Mouse (Mus musculus) spleen, adult 2 months (tissue): ENCODE results near the gene Adgrd1.

Experiments
- CTCF ChIP-seq: fragments of 200-500 bp; IDR thresholded peaks from 2 replicates; pipeline ENCODE4 v1.5.1; 2011; ENCODE audit warnings: mild to moderate bottlenecking, inconsistent platforms; ENCODE audit not compliant: insufficient read depth, insufficient read length, insufficient replicate concordance; ENCODE audit errors: extremely low read depth
- POLR2A ChIP-seq: fragments of 200-500 bp; IDR thresholded peaks from 2 replicates; pipeline ENCODE4 v1.6.1; 2011; ENCODE audit warnings: low read depth, low read length, inconsistent platforms

DNA sequence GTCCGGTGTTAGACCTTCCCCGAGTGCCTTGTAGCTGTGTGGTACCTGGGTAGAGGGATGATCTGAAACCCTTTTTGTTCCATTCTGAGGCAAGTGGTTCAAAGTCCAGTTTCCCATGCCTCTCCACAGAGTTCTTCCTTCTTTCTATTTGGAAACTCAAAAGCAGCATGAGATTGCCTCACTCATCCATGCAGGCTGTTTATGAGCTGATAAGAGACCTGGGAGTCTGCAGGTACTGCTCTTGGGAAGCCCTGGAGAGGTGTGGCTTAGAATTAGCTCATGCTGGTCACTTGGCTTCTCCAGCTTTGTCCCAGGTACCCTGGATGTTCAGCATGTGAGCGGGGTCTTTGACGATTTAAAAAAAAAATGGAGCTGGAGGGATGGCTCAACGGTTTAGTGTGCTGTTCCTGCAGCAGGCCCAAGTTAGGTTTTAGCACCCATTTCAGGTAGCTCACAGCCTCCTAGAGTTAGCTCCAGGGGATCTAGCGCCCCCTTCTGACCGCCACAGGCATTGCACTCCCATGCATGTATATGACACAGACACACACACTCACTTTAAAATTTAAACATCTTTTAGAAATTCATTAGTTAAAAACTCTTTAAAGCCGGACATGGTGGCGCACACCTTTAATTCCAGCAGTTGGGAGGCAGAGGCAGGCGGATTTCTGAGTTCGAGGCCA, 65.0 kb downstream of the Adgrd1 start:
- no peak for TF ChIP-seq CTCF
- TF ChIP-seq POLR2A = no peak
